Mouse (Mus musculus) layer of hippocampus, postnatal 25 days (tissue): Measurements from ENCODE around the gene Shank2. TPM values are rescaled to one million over a fixed set of nuclear protein-coding genes. Genes with fewer than 3 reads are reported as not detected.

Experiments used
- DNase-seq, 2 experiments: peaks; one replicate each; pipeline ENCODE4 v3.0.0; 2022; ENCODE audit warnings: mixed read lengths in 2 of 2, low spot score in 1 of 2; ENCODE audit errors: extremely low spot score in 1 of 2
- total RNA-seq, 2 experiments: library from RNA; stranded (reverse); gene quantifications; 2 replicates each; pipeline ENCODE4 v1.2.3; 2021

The Shank2 gene
- total RNA-seq, 2 experiments from 2014 or later = 110 to 137 TPM

GRCm38 (mm10) chr7:144302498-144302897 is 300.8 kb downstream of the Shank2 start:
- no peak for DNase-seq

GRCm38 (mm10) chr7:144307853-144308409 is 306.2 kb downstream of the Shank2 start:
- no peak for DNase-seq

GRCm38 (mm10) chr7:144314438-144315105 is 312.8 kb downstream of the Shank2 start:
- DNase-seq = no peak

- no peak for DNase-seq
These were observed 314.5 kb downstream of the Shank2 start for GRCm38 (mm10) chr7:144316224-144316623.

GRCm38 (mm10) chr7:144316797-144317196 is 315.1 kb downstream of the Shank2 start:
- DNase-seq = peak in 1 of 2 experiments; percentile 29

- DNase-seq = no peak
These were observed 322.3 kb downstream of the Shank2 start for GRCm38 (mm10) chr7:144324077-144324476.

- no peak for DNase-seq
These were observed 323.1 kb downstream of the Shank2 start for GRCm38 (mm10) chr7:144324861-144325260.

- DNase-seq = peak in 1 of 2 experiments; percentile 38
These were observed 323.9 kb downstream of the Shank2 start for GRCm38 (mm10) chr7:144325603-144326002.

- no peak for DNase-seq
These were observed 327.7 kb downstream of the Shank2 start for GRCm38 (mm10) chr7:144329403-144329890.

- DNase-seq = no peak
These were observed 334.9 kb downstream of the Shank2 start for GRCm38 (mm10) chr7:144336626-144337025.

GRCm38 (mm10) chr7:144338694-144339093 is 337.0 kb downstream of the Shank2 start:
- DNase-seq = no peak

GRCm38 (mm10) chr7:144340376-144340775 is 338.6 kb downstream of the Shank2 start:
- DNase-seq = no peak

- DNase-seq = peak; percentile 29 to 32
These were observed 364.4 kb downstream of the Shank2 start for GRCm38 (mm10) chr7:144366133-144366532.

- no peak for DNase-seq
These were observed 371.3 kb downstream of the Shank2 start for GRCm38 (mm10) chr7:144373059-144373458.

- no peak for DNase-seq
These were observed 373.8 kb downstream of the Shank2 start for GRCm38 (mm10) chr7:144375483-144375882.

- DNase-seq = no peak
These were observed 376.5 kb downstream of the Shank2 start for GRCm38 (mm10) chr7:144378254-144378653.

GRCm38 (mm10) chr7:144379243-144379884 is 377.6 kb downstream of the Shank2 start:
- DNase-seq = no peak

- no peak for DNase-seq
These were observed 379.9 kb downstream of the Shank2 start for GRCm38 (mm10) chr7:144381588-144381987.

- DNase-seq = no peak
These were observed 385.8 kb downstream of the Shank2 start for GRCm38 (mm10) chr7:144387537-144387936.

- DNase-seq = no peak
These were observed 388.0 kb downstream of the Shank2 start for GRCm38 (mm10) chr7:144389704-144390103.

GRCm38 (mm10) chr7:144390676-144391075 is 388.9 kb downstream of the Shank2 start:
- DNase-seq = no peak

- no peak for DNase-seq
These were observed 390.0 kb downstream of the Shank2 start for GRCm38 (mm10) chr7:144391727-144392126.
